Mouse (Mus musculus): ENCODE data around the gene Meis2.
A peak's percentile ranks its signal among the peaks of the same experiment; 100 is the strongest.

The Meis2 gene

GRCm38 (mm10) chr2:115856401-115857073 lies 209.1 kb downstream of the Meis2 start:
- DNase-seq (ENCODE audit: low spot score in 2 of 2) = no peak

- peak; percentile 78 to 82 for DNase-seq (ENCODE audit: low spot score in 2 of 2)
Observed at GRCm38 (mm10) chr2:115855511-115856400, 209.9 kb downstream of the Meis2 start.

- no peak for DNase-seq (ENCODE audit: low spot score in 2 of 2)
Observed at GRCm38 (mm10) chr2:115854828-115855311, 210.8 kb downstream of the Meis2 start.

GRCm38 (mm10) chr2:115854007-115854827 lies 211.4 kb downstream of the Meis2 start:
- DNase-seq (ENCODE audit: low spot score in 2 of 2) = no peak

GRCm38 (mm10) chr2:115853221-115853620 lies 212.4 kb downstream of the Meis2 start:
- DNase-seq (ENCODE audit: low spot score in 2 of 2) = no peak

GRCm38 (mm10) chr2:115852615-115853014 lies 213.0 kb downstream of the Meis2 start:
- peak in 1 of 2 experiments; percentile 38 for DNase-seq (ENCODE audit: low spot score in 2 of 2)

- DNase-seq (ENCODE audit: low spot score in 2 of 2) = no peak
Observed at GRCm38 (mm10) chr2:115852109-115852508, 213.5 kb downstream of the Meis2 start.

GRCm38 (mm10) chr2:115850961-115851360 lies 214.7 kb downstream of the Meis2 start:
- DNase-seq (ENCODE audit: low spot score in 2 of 2) = no peak

GRCm38 (mm10) chr2:115842821-115843220 lies 222.8 kb downstream of the Meis2 start:
- no peak for DNase-seq (ENCODE audit: low spot score in 2 of 2)

GRCm38 (mm10) chr2:115836034-115836433 lies 229.6 kb downstream of the Meis2 start:
- no peak for DNase-seq (ENCODE audit: low spot score in 2 of 2)

- DNase-seq (ENCODE audit: low spot score in 2 of 2) = peak; percentile 49 to 74
Observed at GRCm38 (mm10) chr2:115822361-115822760, 243.3 kb downstream of the Meis2 start.

GRCm38 (mm10) chr2:115817959-115818358 lies 247.7 kb downstream of the Meis2 start:
- no peak for DNase-seq (ENCODE audit: low spot score in 2 of 2)

- DNase-seq (ENCODE audit: low spot score in 2 of 2) = no peak
Observed at GRCm38 (mm10) chr2:115813721-115814120, 251.9 kb downstream of the Meis2 start.

GRCm38 (mm10) chr2:115813316-115813715 lies 252.3 kb downstream of the Meis2 start:
- DNase-seq (ENCODE audit: low spot score in 2 of 2) = no peak

Measured in right cerebral cortex, postnatal 36 days (tissue).